Mouse (Mus musculus) testis, adult 2 months (tissue): ENCODE results near the gene Lxn.

Source experiments
- CTCF ChIP-seq: fragments of 200-500 bp; IDR thresholded peaks from 2 replicates; pipeline ENCODE4 v1.5.1; 2012; ENCODE audit warnings: low read depth, mild to moderate bottlenecking, inconsistent platforms, low read length, moderate library complexity; ENCODE audit not compliant: control insufficient read depth, insufficient read depth, insufficient replicate concordance
- POLR2A ChIP-seq: fragments of 200-500 bp; IDR thresholded peaks from 2 replicates; pipeline ENCODE4 v1.6.1; 2012; ENCODE audit warnings: low read depth, mild to moderate bottlenecking, inconsistent platforms, low read length, moderate library complexity; ENCODE audit not compliant: control insufficient read depth

DNA sequence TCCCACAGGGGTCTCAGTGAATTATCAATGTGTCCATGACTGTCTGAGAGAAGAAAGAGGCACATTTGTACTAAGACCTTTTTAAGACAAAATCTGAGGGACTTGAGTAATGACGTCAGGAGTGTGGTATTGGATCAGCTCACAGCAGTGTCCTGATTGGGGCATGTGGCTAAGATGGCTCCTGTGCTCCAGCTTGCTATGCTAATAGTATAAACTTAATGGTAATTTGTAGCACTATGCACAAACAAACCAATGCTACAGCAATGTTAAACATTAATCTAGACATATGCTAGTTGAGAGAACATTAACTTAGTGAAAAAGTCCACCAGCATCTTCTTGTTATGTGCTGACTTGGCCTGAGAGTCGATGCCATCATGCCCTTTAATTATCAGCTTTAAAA is 21.5 kb upstream of the Lxn start:
- TF ChIP-seq CTCF: no peak
- no peak for TF ChIP-seq POLR2A
